Mouse (Mus musculus): Measurements from ENCODE around the gene Polr2a. TPM values are rescaled to one million over a fixed set of nuclear protein-coding genes. Genes with fewer than 3 reads are reported as not detected.
"Not testable (repeated sequence)": the region's sequence is repeated elsewhere in the genome, so short reads cannot be mapped to it uniquely, and the experiment has no call there.

The Polr2a gene
- total and polyA plus RNA-seq, 3 experiments, result 16.6 to 193 (median 73.9) TPM

DNA sequence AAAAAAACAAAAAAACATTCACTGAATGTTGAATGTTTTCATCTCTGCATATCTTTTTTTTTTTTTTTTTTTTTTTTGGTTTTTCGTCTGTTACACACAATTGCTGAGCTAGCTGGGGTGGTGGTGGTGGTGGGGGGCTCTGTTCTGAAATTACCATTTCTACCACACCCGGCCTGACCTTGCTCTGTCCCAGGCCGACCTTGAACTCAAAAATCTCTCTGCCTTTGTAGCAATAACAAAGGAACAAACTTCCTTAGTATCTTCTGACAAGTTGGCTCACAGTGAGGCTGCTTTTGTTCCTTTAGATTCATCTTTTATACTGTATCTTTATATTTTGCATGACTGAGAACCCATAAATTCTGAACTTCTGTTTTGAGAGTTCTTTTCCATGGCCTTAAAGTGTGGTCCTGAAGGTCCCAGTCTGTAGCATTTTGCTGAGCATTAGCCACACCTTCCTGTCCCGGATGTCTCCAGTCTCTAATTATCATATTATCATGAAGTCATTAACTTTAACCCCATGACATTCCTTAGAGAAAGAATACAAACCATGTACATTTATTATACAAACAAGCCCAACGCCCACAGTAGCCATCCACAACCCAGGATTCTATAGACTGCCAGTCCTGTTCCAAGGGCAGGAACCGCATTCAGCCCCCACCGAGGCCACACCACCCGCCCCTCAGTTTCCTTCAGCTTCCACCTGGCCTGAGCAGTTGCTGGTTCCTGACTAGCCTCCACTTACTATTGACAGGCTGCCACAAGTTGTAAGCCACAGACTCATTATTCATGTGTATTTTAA, 54.4 kb downstream of the Polr2a start:
- Histone ChIP-seq H3K79me2 (ENCODE audit: control insufficient read depth, insufficient read depth, low read length, poor library complexity) (no peaks in the 10 kb centered on the region), H3K4me1 (ENCODE audit: control insufficient read depth in 1 of 2, insufficient read depth in 2 of 2, low read length in 2 of 2) (peaks cover 0 to 7% of the 10 kb centered on the region in 2 experiments; a peak in 3 of 4 replicates), H3K36me3 (ENCODE audit: control insufficient read depth in 1 of 2, insufficient read depth in 2 of 2, low read length in 2 of 2) (peaks cover 0 to 5% of the 10 kb centered on the region in 2 experiments; a peak in 1 of 4 replicates), H3K9ac (ENCODE audit: control insufficient read depth, low read depth, low read length, poor library complexity, severe bottlenecking) (no peak overlapping the region), H3K27ac (ENCODE audit: control insufficient read depth, low read depth, low read length) (no peak overlapping the region), H3K27me3 (ENCODE audit: control insufficient read depth in 1 of 2, insufficient read depth in 2 of 2, low read length in 2 of 2) (peaks cover 0 to 2% of the 10 kb centered on the region in 2 experiments; a peak in 1 of 4 replicates), H3K4me3 (ENCODE audit: control insufficient read depth in 1 of 2, insufficient read depth in 1 of 2, low read depth in 2 of 2, low read length in 2 of 2) (no peak overlapping the region), H3K9me3 (replicated peaks; ENCODE audit: insufficient read depth, low read length) (no peaks in the 10 kb centered on the region)
- DNase-seq (ENCODE audit: low read depth, low spot score), result no peak
- no peak for TF ChIP-seq SMC3 (IDR thresholded peaks at IDR 0.05; ENCODE audit: low read depth, low read length)
- TF ChIP-seq ZMIZ1 (IDR thresholded peaks at IDR 0.05; ENCODE audit: low read depth, low read length), result no peak
- TF ChIP-seq POLR2A (IDR thresholded peaks at IDR 0.05; ENCODE audit: control insufficient read depth in 1 of 2, insufficient read depth in 1 of 2, low read depth in 1 of 2, low read length in 2 of 2, poor library complexity in 1 of 2), result no peak
- no peak for TF ChIP-seq USF1 (IDR thresholded peaks at IDR 0.05; ENCODE audit: low read depth, low read length)
- no peak for TF ChIP-seq MXI1 (IDR thresholded peaks at IDR 0.05; ENCODE audit: low read depth, low read length)
- no peak for TF ChIP-seq ELF1 (IDR thresholded peaks at IDR 0.05; ENCODE audit: low read depth, low read length)
- TF ChIP-seq MYC (IDR thresholded peaks at IDR 0.05; ENCODE audit: low read depth, low read length), result no peak
- TF ChIP-seq NRF1 (IDR thresholded peaks at IDR 0.05; ENCODE audit: insufficient read depth, low read depth, low read length, poor library complexity, severe bottlenecking), result no peak
- TF ChIP-seq SIN3A (IDR thresholded peaks at IDR 0.05; ENCODE audit: low read length), result no peak
- no peak for TF ChIP-seq HCFC1 (IDR thresholded peaks at IDR 0.05; ENCODE audit: low read depth, low read length)
- no peak for TF ChIP-seq ETS1 (IDR thresholded peaks at IDR 0.05; ENCODE audit: low read depth, low read length)
- TF ChIP-seq ZNF384 (IDR thresholded peaks at IDR 0.05; ENCODE audit: low read depth, low read length), result no peak
- TF ChIP-seq CHD2 (IDR thresholded peaks at IDR 0.05; ENCODE audit: low read length), result no peak
- TF ChIP-seq JUND (IDR thresholded peaks at IDR 0.05; ENCODE audit: low read depth, low read length), result no peak
- TF ChIP-seq POLR2AphosphoS2 (IDR thresholded peaks at IDR 0.05; ENCODE audit: low read length), result no peak

DNA sequence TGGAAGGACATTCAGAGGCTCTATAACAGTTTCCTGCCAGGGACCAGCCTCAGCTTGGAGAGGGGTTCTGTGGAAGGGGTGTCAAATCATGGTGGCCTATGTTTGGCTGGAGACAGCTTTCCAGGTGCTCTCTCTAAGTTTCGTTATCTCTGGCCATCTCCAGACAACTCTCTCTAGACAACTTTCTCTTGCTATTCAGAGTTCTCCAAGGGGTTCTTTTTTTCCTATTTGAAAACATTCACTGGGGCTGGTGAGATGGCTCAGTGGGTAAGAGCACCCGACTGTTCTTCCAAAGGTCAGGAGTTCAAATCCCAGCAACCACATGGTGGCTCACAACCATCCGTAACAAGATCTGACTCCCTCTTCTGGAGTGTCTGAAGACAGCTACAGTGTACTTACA, 55.1 kb downstream of the Polr2a start:
- H3K27ac ChIP-seq (ENCODE audit: control insufficient read depth, low read depth, low read length); DNase-seq (ENCODE audit: low read depth, low spot score); H3K36me3 ChIP-seq (ENCODE audit: control insufficient read depth in 1 of 2, insufficient read depth in 2 of 2, low read length in 2 of 2); H3K9me3 ChIP-seq (replicated peaks; ENCODE audit: insufficient read depth, low read length); H3K27me3 ChIP-seq (ENCODE audit: control insufficient read depth in 1 of 2, insufficient read depth in 2 of 2, low read length in 2 of 2); H3K9ac ChIP-seq (ENCODE audit: control insufficient read depth, low read depth, low read length, poor library complexity, severe bottlenecking); H3K4me3 ChIP-seq (ENCODE audit: control insufficient read depth in 1 of 2, insufficient read depth in 1 of 2, low read depth in 2 of 2, low read length in 2 of 2); H3K79me2 ChIP-seq (ENCODE audit: control insufficient read depth, insufficient read depth, low read length, poor library complexity); H3K4me1 ChIP-seq (ENCODE audit: control insufficient read depth in 1 of 2, insufficient read depth in 2 of 2, low read length in 2 of 2): not testable (repeated sequence)

GRCm38 (mm10) chr11:69702886-69703285, 55.6 kb downstream of the Polr2a start:
- DNase-seq (ENCODE audit: low read depth, low spot score); H3K79me2 ChIP-seq (ENCODE audit: control insufficient read depth, insufficient read depth, low read length, poor library complexity); H3K36me3 ChIP-seq (ENCODE audit: control insufficient read depth in 1 of 2, insufficient read depth in 2 of 2, low read length in 2 of 2); H3K9me3 ChIP-seq (replicated peaks; ENCODE audit: insufficient read depth, low read length); H3K27me3 ChIP-seq (ENCODE audit: control insufficient read depth in 1 of 2, insufficient read depth in 2 of 2, low read length in 2 of 2); H3K27ac ChIP-seq (ENCODE audit: control insufficient read depth, low read depth, low read length); H3K9ac ChIP-seq (ENCODE audit: control insufficient read depth, low read depth, low read length, poor library complexity, severe bottlenecking); H3K4me3 ChIP-seq (ENCODE audit: control insufficient read depth in 1 of 2, insufficient read depth in 1 of 2, low read depth in 2 of 2, low read length in 2 of 2); H3K4me1 ChIP-seq (ENCODE audit: control insufficient read depth in 1 of 2, insufficient read depth in 2 of 2, low read length in 2 of 2): not testable (repeated sequence)
